9 mouse cellular contexts compared by ENCODE assay signal in genomic region chr9:91382111-91382379, GRCm38 (mm10). TPM values are rescaled to one million over a fixed set of nuclear protein-coding genes. Genes with fewer than 3 reads are reported as not detected.
A peak's percentile ranks its signal among the peaks of the same experiment; 100 is the strongest.
DNase-seq lines count a peak whose midpoint lies in the region; ATAC-seq and TF ChIP-seq lines count a peak whose summit lies in the region.
"Had no signal": no experiment of that assay in that cellular context is flagged by ENCODE, and none has a peak within 500 bp of the region (broad histone marks: within the 10 kb centered on the region; RNA-seq: fewer than 3 reads in every experiment).

No protein-coding gene starts in this region.

- no peak overlapping the region; the same call in 1 of the 2 replicates for H3K4me3 ChIP-seq in layer of hippocampus, adult 2 months
- peak overlapping the region; percentile 50 for H3K4me3 ChIP-seq in forebrain, embryonic 13.5 days
- peak overlapping the region; percentile 64 for H3K4me3 ChIP-seq in limb, embryonic 10.5 days
- peak overlapping the region; percentile 29 for H3K4me3 ChIP-seq in olfactory bulb, adult 2 months (ENCODE audit: insufficient read depth, low read depth, low read length)

- H3K9me3 ChIP-seq in forebrain, embryonic 13.5 days (replicated peaks): no peaks in the 10 kb centered on the region
- no peaks in the 10 kb centered on the region for H3K9me3 ChIP-seq in limb, embryonic 10.5 days (replicated peaks)

- no peak for TF ChIP-seq POLR2A in olfactory bulb, adult 2 months (IDR thresholded peaks at IDR 0.05; ENCODE audit: insufficient read depth, low read depth, low read length)

- H3K4me1 ChIP-seq in forebrain, embryonic 13.5 days: peaks cover 47% of the 10 kb centered on the region
- H3K4me1 ChIP-seq in limb, embryonic 10.5 days: peaks cover 22% of the 10 kb centered on the region
- H3K4me1 ChIP-seq in olfactory bulb, adult 2 months (ENCODE audit: control insufficient read depth, insufficient read depth, low read length): peaks cover 21% of the 10 kb centered on the region

- ATAC-seq in forebrain, embryonic 13.5 days: no peak

- peaks cover 94% of the 10 kb centered on the region for H3K27me3 ChIP-seq in forebrain, embryonic 13.5 days
- peaks cover 100% of the 10 kb centered on the region for H3K27me3 ChIP-seq in limb, embryonic 10.5 days (ENCODE audit: low read depth, poor library complexity, severe bottlenecking)

- peak overlapping the region; percentile 32; the same call in 1 of the 2 replicates for H3K27ac ChIP-seq in layer of hippocampus, adult 2 months
- H3K27ac ChIP-seq in forebrain, embryonic 13.5 days: peak overlapping the region; percentile 94
- H3K27ac ChIP-seq in limb, embryonic 10.5 days: peak overlapping the region; percentile 89; the same call in 1 of the 2 replicates
- H3K27ac ChIP-seq in olfactory bulb, adult 2 months (ENCODE audit: insufficient read depth, low read depth, low read length): peak overlapping the region; percentile 71

- peak overlapping the region; percentile 69 for H3K4me2 ChIP-seq in forebrain, embryonic 13.5 days

- no peak for DNase-seq in layer of hippocampus, adult 2 months (ENCODE audit: low spot score in 2 of 2)
- no peak for DNase-seq in layer of hippocampus, adult 11-12 months (ENCODE audit: low spot score)
- no peak for DNase-seq in limb, embryonic 10.5 days (ENCODE audit: low spot score)
- no peak for DNase-seq in cerebellum, postnatal 36 days
- DNase-seq in cerebellum, postnatal 4 days (ENCODE audit: low spot score in 2 of 2): no peak

- WGBS in forebrain, embryonic 13.5 days: 5% methylated on average over 2 of the region's 2 CpGs
- WGBS in limb, embryonic 10.5 days: 1% methylated on average over 2 of the region's 2 CpGs
- 22% methylated on average over 2 of the region's 2 CpGs for WGBS in olfactory bulb, adult 2 months

- H3K9ac ChIP-seq in forebrain, embryonic 13.5 days: peak overlapping the region; percentile 69

- no peaks in the 10 kb centered on the region for H3K36me3 ChIP-seq in forebrain, embryonic 13.5 days (ENCODE audit: poor library complexity, severe bottlenecking)
- no peaks in the 10 kb centered on the region for H3K36me3 ChIP-seq in limb, embryonic 10.5 days
- H3K36me3 ChIP-seq: G1E had no signal

- no peak for TF ChIP-seq CTCF in layer of hippocampus, adult 2 months (conservative IDR thresholded peaks at IDR 0.05)
- TF ChIP-seq CTCF in olfactory bulb, adult 2 months (IDR thresholded peaks at IDR 0.05; ENCODE audit: insufficient read depth, low read depth, low read length): no peak

RNA-seq across cellular contexts. Expression of gene Zic1, which starts 16.4 kb away (rescaled TPM):
- total RNA-seq in layer of hippocampus, adult 2 months (2021): 10 to 100 TPM; 12.1 to 18.4 TPM
- polyA plus RNA-seq in forebrain, embryonic 13.5 days (2015; fragmentation: Nextera tagmentation; extraction: Ambion mirVana): 10.8 and 15.1 TPM in 2 replicates
- polyA plus RNA-seq in limb, embryonic 10.5 days (2016; fragmentation: Nextera tagmentation; extraction: Ambion mirVana): 0.05 and 0.06 TPM in 2 replicates
- polyA plus RNA-seq in olfactory bulb, adult 2 months (2012; ENCODE audit: insufficient read depth, insufficient read length, low replicate concordance, missing spikeins): not detected in 2 replicates
- polyA plus RNA-seq: G1E; gonadal fat pad, adult 2 months had no signal

RNA-seq across cellular contexts. Expression of gene Zic4, which starts 19.8 kb away (rescaled TPM):
- total RNA-seq in layer of hippocampus, adult 2 months (2021): 1 to 10 TPM; 2.8 to 3.3 TPM
- 48.4 and 62.0 TPM in 2 replicates for polyA plus RNA-seq in forebrain, embryonic 13.5 days (2015; fragmentation: Nextera tagmentation; extraction: Ambion mirVana)
- 0.05 and 0.24 TPM in 2 replicates for polyA plus RNA-seq in limb, embryonic 10.5 days (2016; fragmentation: Nextera tagmentation; extraction: Ambion mirVana)
- not detected in 2 replicates for polyA plus RNA-seq in olfactory bulb, adult 2 months (2012; ENCODE audit: insufficient read depth, insufficient read length, low replicate concordance, missing spikeins)
- polyA plus RNA-seq: G1E; gonadal fat pad, adult 2 months had no signal

Comparison
In these comparisons a context has a peak if more than half of its experiments do, and no peak if none do; other contexts are left out.
1. H3K27ac ChIP-seq: peak in every context shown above with its lines; median percentile 94 in forebrain, embryonic 13.5 days; 89 in limb, embryonic 10.5 days; 71 in olfactory bulb, adult 2 months; 32 in layer of hippocampus, adult 2 months.
2. RNA of gene Zic4, which starts 19.8 kb away (polyA plus RNA-seq): 48.4 to 62.0 TPM in forebrain, embryonic 13.5 days; 0.05 to 0.24 TPM in limb, embryonic 10.5 days and not detected in olfactory bulb, adult 2 months; every median in the first group is over 10 times any median in the second.